Mouse (Mus musculus) heart, postnatal 0 days (tissue): ENCODE measurements at regions not wholly inside any gene's neighbourhood (a gene's known extent, or its start where the extent isn't known, plus 50 kb on each side); places are given as distances from the start of the nearest gene placed in this dataset.

ENCODE experiments used
- CTCF ChIP-seq: IDR thresholded peaks from 2 replicates; pipeline ENCODE4 v1.5.1; 2016; ENCODE audit warnings: antibody characterized with exemption, control low read depth, low read depth
- EP300 ChIP-seq: IDR thresholded peaks from 2 replicates; pipeline ENCODE4 v1.6.1; 2016; ENCODE audit warnings: antibody characterized with exemption, low read depth

DNA sequence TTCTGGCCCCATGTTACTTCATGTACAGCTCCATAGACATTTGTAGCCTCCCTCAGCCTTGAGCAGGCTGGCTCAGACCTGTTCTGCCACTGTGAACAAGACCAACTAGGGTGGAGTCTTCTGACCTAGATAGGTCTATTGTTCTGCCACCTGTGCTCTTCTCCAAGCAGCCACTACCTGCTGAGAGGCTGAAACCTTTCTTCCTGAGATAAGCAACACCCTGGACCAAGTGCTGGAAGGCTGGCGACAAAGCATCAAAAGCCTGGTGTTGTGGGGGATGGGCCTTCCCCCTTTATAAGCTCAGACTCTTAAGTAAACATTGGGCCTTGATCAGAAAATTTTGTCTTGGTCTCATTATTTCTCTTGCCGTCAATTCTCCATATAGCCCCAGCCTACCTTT lies 132.8 kb downstream of the Glrx3 start:
- TF ChIP-seq CTCF: no peak
- TF ChIP-seq EP300: no peak
